Mouse (Mus musculus) E14TG2a.4 (cell line): ENCODE data around the gene Tnfrsf11a.

Source experiments
- CTCF ChIP-seq: conservative IDR thresholded peaks from 2 replicates; pipeline ENCODE4 v1.5.1; 2014; ENCODE audit warnings: low read length
- NANOG ChIP-seq: IDR thresholded peaks from 2 replicates; pipeline ENCODE4 v1.6.1; 2014; ENCODE audit warnings: borderline replicate concordance, low read length, mixed read lengths
- POU5F1 ChIP-seq: IDR thresholded peaks from 2 replicates; pipeline ENCODE4 v1.6.1; 2014; ENCODE audit warnings: low read length, borderline replicate concordance

GRCm38 (mm10) chr1:105790103-105790502 lies 9.6 kb downstream of the Tnfrsf11a start:
- no peak for TF ChIP-seq CTCF
- TF ChIP-seq POU5F1: no peak
- no peak for TF ChIP-seq NANOG
